Mouse (Mus musculus) left cerebral cortex, adult 8-10 months (tissue): Measurements from ENCODE around the gene Klrb1f. TPM values are rescaled to one million over a fixed set of nuclear protein-coding genes. Genes with fewer than 3 reads are reported as not detected.
"Not testable (repeated sequence)": the region's sequence is repeated elsewhere in the genome, so short reads cannot be mapped to it uniquely, and the experiment has no call there.

ENCODE experiments used
- DNase-seq, 2 experiments: peaks; one replicate each; pipeline ENCODE4 v3.0.0; 2022; ENCODE audit warnings: low spot score in 2 of 2
- total RNA-seq, 4 experiments: library from RNA; stranded (reverse); gene quantifications; 2 replicates each; pipeline ENCODE4 v1.2.4; 2022

Gene Klrb1f
- total RNA-seq, 4 experiments from 2014 or later = not detected

DNA sequence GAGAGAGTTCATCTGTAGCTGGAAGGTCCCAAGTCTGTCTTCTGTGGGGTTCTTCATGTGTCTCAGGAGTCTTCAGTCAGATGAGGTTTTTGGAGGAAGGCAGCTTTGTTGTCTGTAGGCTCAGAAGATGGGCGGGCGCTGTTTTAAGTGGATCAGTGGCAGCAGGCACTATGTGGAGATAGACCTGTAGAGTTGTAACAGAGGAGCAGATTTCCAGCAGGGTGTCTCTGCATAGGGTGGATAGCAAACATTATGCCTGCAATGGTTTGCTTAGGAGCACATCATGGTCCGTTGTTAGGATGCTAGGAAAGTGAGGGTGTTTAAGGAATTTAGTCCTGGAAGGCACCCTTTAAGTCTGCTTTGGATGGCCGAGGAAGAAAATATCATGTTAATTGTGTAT lies 2.7 kb downstream of the Klrb1f start:
- no peak for DNase-seq

DNA sequence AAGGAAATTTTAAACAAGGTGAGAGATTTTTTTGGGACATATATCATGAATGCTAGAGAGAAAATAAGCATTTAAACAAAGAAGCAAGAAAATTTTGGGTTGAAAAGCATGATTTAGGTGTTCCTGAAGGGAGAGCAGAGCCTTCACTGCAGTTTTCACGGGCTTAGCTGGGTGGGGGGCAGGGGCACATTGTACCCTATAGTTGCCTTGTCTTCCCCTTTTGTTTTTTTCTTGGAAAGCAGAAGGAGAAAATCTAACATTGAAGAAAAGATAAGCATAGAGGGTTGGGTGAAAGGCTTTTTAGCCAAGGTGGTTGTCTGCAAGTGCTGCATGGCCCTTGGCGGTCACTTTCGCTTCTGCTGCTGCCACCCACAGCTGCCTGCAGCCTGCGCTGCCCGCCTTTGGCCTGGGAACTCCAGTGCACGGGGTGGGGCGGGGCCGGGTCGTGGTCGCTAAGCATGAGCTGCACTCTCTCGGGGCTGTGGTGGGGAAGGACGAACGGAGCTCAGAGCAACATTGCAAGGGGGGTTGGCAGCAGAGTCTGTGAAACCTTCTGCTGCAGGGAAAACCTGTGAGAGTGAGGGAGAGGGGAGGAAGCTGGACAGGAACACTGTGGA lies 3.3 kb downstream of the Klrb1f start:
- DNase-seq = no peak

DNA sequence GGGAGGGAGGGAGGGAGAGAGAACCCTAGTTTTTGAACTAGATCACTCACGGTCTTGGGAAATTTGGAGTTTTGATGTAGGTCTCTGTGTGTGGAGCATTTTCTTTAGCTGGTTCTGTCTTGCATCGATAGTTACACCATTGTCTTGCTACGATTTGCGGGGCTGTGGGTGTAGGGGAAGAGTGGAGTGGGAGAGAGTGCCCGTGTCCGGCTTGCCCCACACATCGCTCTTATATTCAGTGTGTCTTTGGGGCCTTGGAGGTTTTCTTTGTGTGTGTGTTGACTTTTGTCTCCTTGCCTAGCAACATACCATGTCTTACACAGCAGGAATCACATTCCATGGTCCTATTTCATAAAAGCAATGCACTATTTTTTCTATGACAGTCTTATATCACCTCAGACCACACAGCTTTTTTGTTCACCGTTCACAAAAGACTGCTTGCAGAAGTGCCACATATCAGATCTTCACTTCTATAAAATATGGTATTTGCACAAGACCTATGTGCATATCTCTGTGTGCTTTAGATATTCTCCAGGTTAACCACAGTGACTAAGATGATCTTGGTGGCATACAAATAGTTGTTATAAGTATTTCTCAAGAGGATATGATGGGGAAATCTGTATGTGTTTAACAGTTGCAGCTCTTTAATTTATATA lies 4.0 kb downstream of the Klrb1f start:
- no peak for DNase-seq

DNA sequence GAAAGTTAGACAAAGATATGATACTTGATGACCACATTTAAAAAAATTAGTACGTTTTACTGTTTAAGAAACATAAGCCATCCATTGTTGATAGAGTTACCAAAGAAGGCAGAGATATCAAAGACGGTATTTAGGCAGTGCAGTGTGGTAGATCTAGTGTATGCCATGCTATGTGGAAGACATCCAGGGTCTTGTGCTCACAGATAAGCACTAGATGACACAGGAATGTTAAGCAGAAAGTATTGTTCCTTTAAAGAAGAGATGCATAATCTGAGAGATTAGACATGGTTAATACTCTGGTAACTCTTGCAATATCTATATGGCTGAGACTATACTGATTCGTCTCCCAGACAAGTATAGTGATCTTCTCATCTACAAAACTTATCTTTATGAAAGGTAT lies 5.4 kb downstream of the Klrb1f start:
- DNase-seq = no peak

DNA sequence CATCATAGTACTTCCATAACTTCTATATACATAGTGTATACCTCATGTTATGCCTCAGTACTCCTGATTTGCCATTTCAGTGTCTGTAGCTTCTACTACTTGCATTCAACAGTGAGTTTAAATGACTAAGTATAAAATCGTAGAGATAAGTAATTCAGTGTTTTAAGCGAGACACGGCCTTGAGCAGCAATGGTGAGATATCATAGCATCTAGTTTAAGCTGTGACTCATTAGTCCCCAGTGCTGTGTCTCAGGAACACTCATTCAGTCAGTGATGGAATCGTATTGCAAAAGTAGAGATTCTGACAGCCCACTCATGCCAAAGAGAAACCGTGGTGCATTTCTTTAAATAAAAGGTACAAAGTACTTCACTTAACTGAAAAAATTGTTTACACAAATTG lies 6.0 kb downstream of the Klrb1f start:
- DNase-seq = no peak

DNA sequence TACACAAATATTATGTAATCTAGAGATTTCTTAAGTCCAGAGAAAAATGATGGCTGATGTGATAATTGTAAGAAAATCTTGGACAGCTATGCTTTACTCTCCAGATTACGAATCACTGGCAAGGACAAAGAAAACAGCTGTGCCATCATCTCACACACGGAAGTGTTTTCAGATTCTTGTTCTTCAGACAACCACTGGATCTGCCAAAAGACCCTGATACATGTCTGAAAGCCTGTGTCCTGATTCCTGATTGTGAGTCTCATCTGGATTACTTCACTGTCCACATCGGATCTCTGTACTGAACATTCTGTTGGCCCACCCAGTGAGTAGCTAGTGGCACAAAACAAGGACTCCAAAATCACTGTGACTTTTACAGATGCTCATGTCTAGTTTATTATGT lies 10.5 kb downstream of the Klrb1f start:
- DNase-seq = no peak

DNA sequence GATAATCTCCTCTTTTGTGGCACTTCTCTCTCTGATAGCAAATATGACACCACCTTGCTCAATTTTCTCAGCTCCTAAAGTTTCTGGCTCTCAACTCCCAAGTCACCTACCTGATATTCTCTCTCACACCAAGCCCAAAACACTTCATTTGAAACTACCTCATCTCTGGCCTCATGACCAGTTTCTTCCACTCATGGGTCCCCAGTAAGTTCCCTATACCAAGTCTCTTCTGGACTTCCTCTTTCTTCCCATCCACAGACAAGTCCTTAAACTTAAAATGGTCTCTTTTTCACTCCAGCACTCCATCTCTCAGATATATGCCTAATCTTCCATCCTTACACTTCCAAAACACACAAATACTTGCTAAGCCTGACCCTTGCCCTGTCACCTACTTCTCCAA lies 12.3 kb downstream of the Klrb1f start:
- DNase-seq = no peak

DNA sequence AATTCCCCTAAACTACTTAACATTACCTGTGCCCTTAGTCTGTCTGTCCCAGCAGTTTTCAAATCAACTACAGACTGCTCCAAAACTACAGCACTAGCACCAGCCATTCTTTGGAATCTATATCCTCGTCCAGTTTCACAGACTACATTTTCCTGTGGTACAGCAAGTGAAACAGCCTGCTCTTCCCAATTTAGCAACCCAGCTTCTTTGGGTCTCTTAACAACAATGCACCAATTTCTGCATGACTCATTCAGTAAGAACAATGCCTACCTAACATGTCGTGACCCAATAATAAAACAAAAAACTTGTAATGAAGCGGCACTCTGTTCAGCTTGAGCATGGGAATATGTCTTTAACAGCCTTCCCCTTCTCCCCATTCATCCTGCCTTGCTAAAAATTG lies 19.7 kb downstream of the Klrb1f start:
- DNase-seq = no peak

DNA sequence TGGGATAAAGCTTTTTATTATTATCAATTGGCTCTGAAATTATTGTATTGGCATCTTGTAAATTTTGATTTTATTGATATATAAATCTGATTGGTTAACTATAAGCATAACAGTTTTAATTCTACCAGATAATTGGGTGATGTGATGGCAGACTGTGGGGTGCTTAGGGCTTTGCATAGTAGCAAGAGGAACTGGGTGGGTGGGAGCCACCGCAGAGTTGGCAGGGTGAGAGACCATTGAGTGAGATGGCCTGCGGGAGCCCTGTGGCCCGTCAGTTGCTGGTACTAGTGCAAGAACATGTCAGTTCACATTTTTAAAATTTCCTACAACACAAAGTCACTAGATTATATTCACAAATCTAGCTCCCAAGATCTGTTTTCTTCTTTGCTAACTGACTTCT lies 20.2 kb downstream of the Klrb1f start:
- no peak for DNase-seq

DNA sequence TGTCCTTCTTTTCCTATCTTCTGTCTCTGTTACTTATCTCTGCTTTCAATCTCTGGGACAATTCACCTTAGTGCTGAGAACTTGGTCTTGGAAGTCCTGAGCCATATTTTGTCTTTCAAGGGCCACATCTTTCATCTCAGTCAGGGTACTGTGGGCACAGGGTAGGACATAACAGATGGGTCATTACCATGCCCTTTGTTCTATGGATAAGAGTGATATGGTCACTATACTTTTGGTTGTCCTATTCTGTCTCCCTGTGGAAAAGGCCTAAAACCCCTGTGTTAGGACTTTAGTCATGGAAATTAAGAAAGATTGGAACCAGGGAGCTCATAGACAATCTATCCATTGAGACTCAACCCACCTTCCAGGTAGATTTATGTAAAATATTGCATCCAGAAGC lies 20.8 kb downstream of the Klrb1f start:
- DNase-seq = no peak

DNA sequence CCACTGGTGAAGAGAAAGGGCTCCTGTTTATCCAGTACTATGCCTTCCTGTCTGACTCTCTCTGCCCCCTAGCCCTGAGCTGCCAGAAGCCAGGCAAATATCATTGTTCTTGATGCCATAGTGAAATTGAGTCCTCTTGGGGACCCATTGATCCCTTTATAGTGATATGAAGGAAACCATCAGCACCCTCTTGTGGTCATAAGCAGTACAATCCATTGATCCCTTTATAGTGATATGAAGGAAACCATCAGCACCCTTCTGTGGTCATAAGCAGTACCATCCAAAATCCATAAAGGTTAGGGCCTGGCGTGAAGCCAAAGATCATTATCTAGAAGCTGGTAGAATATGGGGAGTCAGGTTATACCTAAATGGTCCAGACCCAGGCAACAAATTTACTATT lies 21.3 kb downstream of the Klrb1f start:
- peak; percentile 9 to 10 for DNase-seq

DNA sequence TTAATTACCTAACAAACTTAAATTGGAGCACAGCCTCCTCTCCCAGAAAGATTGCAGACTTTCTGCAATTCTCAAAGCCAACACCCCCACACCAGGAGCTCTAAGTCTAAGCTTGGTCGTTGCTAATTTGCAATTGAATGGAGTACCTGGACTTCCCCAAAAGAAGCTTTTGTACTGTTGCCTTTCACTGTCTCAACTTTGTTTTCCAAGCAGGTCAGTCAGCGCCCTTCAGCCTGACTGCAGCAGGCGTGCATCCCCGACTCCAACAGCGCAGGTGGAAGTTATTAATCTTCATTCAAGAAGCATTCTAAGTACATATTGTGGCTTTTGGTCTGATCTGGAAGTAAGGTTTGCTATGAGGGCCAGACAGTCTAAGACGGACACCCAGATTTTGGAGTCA lies 39.4 kb downstream of the Klrb1f start:
- no peak for DNase-seq

DNA sequence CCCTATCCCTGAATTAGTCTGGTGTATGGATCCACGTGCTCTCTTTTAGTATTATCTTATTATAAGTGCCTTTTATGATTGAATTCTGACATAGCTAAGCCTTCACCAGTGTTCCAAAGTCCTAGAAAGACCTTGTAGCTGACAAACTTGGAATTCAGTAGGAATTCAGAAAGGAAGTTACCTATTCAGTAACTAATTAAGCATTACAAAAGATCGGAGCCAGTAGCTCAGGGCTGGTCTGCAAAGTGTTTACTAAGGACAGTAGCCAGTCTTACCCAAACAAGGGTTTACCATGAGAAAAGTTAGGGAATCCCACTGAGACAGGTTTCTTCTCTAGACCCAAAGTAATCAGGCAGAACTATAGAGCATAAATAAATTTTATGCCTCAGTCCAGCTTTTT lies 40.3 kb downstream of the Klrb1f start:
- not testable (repeated sequence) for DNase-seq

DNA sequence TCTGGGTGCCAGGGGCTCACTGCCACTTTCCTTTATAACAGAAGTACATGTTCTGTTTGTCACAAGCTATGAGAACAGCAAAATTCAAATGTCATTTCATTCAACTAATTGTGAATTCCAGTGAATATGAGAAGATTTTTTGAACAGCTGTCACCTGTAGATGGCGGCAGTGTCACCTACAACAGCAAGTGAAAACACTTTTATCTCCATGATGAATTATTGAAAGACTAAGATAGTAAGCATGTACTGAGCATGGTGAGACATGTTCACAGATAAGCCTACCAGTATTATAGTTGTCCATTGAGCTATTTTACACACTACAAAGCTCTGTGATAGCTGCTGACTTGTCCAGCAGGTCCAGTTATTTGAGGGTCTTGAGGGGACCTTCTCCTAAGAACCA lies 42.5 kb downstream of the Klrb1f start:
- DNase-seq = no peak

DNA sequence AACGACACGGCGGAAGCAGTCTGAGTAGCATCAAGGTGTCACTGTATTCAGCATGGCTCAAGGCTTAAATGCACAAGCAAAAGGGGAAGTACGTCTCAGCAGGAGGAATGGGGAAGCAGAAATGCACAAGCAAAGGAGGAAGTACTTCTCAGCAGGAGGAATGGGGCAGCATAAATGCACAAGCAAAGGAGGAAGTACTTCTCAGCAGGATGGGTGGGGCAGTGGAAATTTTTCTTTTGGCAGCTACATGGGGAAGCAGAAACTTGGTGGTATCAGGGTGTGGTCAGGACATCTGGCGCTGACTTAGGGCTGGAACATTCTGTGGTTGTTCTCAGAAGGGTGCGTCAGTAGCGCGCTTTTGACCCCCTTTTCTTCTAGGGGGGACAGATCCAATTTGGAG lies 42.9 kb downstream of the Klrb1f start:
- DNase-seq = not testable (repeated sequence)

DNA sequence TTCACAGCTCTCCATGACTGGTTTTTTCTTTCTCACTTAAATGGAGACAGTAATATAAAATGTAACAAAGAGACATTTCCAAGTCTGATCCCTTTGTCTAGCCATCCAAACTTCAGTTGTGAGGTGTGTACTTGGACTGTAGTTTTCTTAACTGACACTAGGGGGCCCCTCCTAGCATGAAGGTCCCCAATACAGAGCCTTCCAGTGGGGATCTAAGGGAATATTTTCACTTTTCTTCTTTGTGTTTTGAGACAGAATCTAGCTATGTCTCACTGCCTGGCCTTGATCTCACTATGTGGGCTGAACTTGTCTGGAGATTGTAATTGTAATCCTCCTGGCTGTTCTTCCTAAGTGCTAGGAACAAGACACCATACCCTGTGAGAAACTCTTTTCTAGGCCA lies 49.5 kb downstream of the Klrb1f start:
- no peak for DNase-seq

DNA sequence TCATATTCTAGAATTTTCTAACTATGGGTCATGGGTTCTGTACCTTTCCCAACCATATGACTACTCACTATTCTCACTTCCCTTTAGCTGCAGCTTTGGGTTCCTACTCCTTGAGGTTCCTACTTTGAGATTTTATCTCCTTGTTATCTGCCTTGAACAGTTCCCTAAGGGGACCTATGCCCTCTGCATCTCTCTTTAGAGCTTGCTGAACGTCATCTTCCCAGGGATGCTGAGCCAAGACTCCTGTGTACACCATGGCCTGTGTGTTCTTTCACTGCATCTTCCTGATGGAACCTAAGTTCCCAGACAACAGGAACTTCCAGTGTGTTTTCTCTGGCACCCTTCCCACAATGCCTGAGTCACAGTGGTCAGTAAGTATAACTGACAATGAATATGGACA lies 52.2 kb downstream of the Klrb1f start:
- DNase-seq = no peak

DNA sequence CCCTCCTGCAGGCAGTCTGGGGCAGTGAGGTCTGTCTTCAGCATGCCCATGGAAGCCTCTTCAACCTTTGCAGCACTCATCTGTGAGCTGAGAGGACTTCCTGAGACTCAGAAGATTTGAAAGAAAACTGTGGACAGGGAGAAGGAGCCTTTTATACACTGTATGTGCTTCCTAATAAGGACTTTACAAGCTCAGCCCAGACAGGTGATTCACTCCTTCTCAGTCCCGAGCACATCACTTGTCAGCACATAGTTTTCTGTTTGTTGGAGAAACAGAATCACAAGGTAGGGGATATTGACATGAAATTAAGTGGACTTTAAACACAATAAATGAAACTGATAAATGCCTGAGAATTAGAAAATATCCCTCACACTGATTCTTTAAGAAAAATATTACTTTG lies 55.1 kb downstream of the Klrb1f start, which contains the start of gene Clec2e:
Gene Clec2e (minus strand): TSS at position 120 of the 400 bp plus-strand sequence.
- not testable (repeated sequence) for DNase-seq

DNA sequence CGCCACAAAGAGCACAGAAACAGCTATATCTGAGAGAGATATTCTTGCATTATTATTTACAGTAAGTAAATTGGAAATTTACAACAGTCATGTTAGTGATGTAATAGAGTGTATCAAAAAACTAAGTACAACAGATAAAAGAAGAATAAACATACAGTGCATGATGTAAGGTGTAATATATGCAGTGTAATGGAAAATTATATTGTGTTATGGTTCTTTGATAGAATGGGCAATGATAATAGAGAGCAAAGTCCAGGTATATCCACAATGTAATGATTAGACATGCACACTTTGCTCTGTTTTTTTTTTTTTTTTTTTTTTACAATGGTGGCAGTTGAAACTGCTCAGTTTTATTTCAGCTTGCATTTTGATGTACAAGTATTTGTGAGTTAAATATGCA lies 55.9 kb downstream of the Klrb1f start:
- DNase-seq = no peak

DNA sequence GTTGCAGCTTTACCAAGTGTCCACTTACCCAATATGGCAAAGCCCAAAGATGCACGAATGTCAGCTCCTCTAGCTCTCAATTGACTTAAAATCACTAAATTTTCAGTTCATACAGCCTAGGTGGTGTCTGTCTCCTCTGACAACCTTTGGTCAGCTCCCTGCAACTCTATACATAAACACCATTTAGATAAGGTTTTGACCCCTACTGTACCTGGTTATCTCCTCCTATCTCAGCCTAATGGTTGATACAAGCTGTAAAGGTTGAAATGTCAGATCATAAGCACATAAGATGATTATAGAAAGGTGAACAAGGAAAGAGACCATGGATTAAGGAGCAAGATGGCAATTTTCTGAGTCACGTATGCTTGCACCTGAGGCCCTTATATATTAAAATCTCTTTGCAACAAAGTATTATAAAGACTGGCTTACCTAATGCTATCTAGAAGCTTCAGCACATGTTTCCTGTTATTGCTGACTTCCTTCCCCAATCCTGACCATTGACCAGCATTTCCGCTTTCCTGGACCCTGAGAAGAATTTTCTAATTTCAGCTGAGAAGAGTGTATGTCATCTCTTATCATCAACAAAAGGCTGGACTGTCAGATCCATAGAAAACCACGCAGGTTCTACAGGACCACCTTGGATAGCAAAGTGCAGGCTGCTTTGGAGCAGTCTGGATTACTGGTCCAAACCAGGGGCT lies 57.3 kb downstream of the Klrb1f start:
- no peak for DNase-seq
